Mouse (Mus musculus): ENCODE measurements around the gene Ccdc142. TPM values are rescaled to one million over a fixed set of nuclear protein-coding genes. Genes with fewer than 3 reads are reported as not detected.

Ccdc142 gene
- polyA plus RNA-seq, 1 experiment from 2014 or later: 3.8 TPM

GRCm38 (mm10) chr6:83107566-83108400 lies 6.4 kb downstream of the Ccdc142 start:
- peak overlapping the region; percentile 80 for H3K4me2 ChIP-seq
- peaks cover 17% of the 10 kb centered on the region; the same call in 1 of the 2 replicates for H3K36me3 ChIP-seq
- peak overlapping the region; percentile 90 for H3K4me3 ChIP-seq (replicated peaks)
- ATAC-seq (ENCODE audit: insufficient number of reproducible peaks, insufficient read depth, low FRiP score, low TSS enrichment, low read depth): 0 out of 2 replicates have a peak, but pooled peaks have one; percentile 13
- H3K9me3 ChIP-seq: no peaks in the 10 kb centered on the region
- peaks cover 3% of the 10 kb centered on the region; the same call in 1 of the 2 replicates for H3K27me3 ChIP-seq
- H3K9ac ChIP-seq (replicated peaks): no peak overlapping the region
- WGBS: 36% methylated on average over 13 of the region's 13 CpGs
- 0 out of 2 replicates have a peak overlapping the region, but pooled peaks have one; percentile 81 for H3K27ac ChIP-seq
- H3K4me1 ChIP-seq (replicated peaks): peaks cover 30% of the 10 kb centered on the region

GRCm38 (mm10) chr6:83108762-83109668 lies 7.6 kb downstream of the Ccdc142 start, which contains the start of gene Mrpl53:
Gene Mrpl53, plus strand, starts transcription at chr6:83109040.
- no peaks in the 10 kb centered on the region for H3K9me3 ChIP-seq
- WGBS: under 1% methylated on average over 76 of the region's 76 CpGs
- ATAC-seq (ENCODE audit: insufficient number of reproducible peaks, insufficient read depth, low FRiP score, low TSS enrichment, low read depth): peak; percentile 61
- peak within 1 kb of the TSS; percentile 92 for H3K9ac ChIP-seq (replicated peaks)
- no peaks in the 10 kb centered on the region for H3K27me3 ChIP-seq
- H3K36me3 ChIP-seq: peaks cover 17% of the 10 kb centered on the region; the same call in 1 of the 2 replicates
- H3K27ac ChIP-seq: peak within 1 kb of the TSS; percentile 81
- H3K4me1 ChIP-seq (replicated peaks): peaks cover 22% of the 10 kb centered on the region
- H3K4me3 ChIP-seq (replicated peaks): peak within 1 kb of the TSS; percentile 90
- H3K4me2 ChIP-seq: peak within 1 kb of the TSS; percentile 80

GRCm38 (mm10) chr6:83111510-83112136 lies 10.2 kb downstream of the Ccdc142 start:
- Histone ChIP-seq H3K27me3 (no peaks in the 10 kb centered on the region), H3K9me3 (no peaks in the 10 kb centered on the region), H3K36me3 (peaks cover 8% of the 10 kb centered on the region; the same call in 1 of the 2 replicates), H3K9ac (replicated peaks) (no peak overlapping the region), H3K4me3 (replicated peaks) (no peak overlapping the region), H3K27ac (no peak overlapping the region), H3K4me1 (replicated peaks) (peaks cover 37% of the 10 kb centered on the region), H3K4me2 (no peak overlapping the region)
- 89% methylated on average over 4 of the region's 4 CpGs for WGBS
- no peak for ATAC-seq (ENCODE audit: insufficient number of reproducible peaks, insufficient read depth, low FRiP score, low TSS enrichment, low read depth)

GRCm38 (mm10) chr6:83115011-83115671 lies 13.7 kb downstream of the Ccdc142 start, which contains the start of gene Mogs:
Gene Mogs, plus strand, starts transcription at chr6:83115496.
- peaks cover 30% of the 10 kb centered on the region for H3K4me1 ChIP-seq (replicated peaks)
- WGBS: under 1% methylated on average over 56 of the region's 58 CpGs
- ATAC-seq (ENCODE audit: insufficient number of reproducible peaks, insufficient read depth, low FRiP score, low TSS enrichment, low read depth): peak; percentile 76

GRCm38 (mm10) chr6:83115682-83116372 lies 14.4 kb downstream of the Ccdc142 start:
- Histone ChIP-seq H3K9me3 (no peaks in the 10 kb centered on the region), H3K9ac (replicated peaks) (peak overlapping the region; percentile 90), H3K36me3 (peaks cover 41% of the 10 kb centered on the region), H3K27ac (peak overlapping the region; percentile 78), H3K4me2 (peak overlapping the region; percentile 96), H3K4me3 (replicated peaks) (peak overlapping the region; percentile 83), H3K27me3 (no peaks in the 10 kb centered on the region), H3K4me1 (replicated peaks) (peaks cover 33% of the 10 kb centered on the region)
- ATAC-seq (ENCODE audit: insufficient number of reproducible peaks, insufficient read depth, low FRiP score, low TSS enrichment, low read depth): peak; percentile 57
- WGBS: 3% methylated on average over 47 of the region's 48 CpGs

More at GRCm38 (mm10) chr6:83115011-83115671, 13.7 kb downstream of the Ccdc142 start, which contains the start of gene Mogs:
- peak within 1 kb of the TSS; percentile 90 for H3K9ac ChIP-seq (replicated peaks)
- H3K27me3 ChIP-seq: no peaks in the 10 kb centered on the region
- H3K4me3 ChIP-seq (replicated peaks): peak within 1 kb of the TSS; percentile 83
- H3K9me3 ChIP-seq: no peaks in the 10 kb centered on the region
- peak within 1 kb of the TSS; percentile 78 for H3K27ac ChIP-seq
- peak within 1 kb of the TSS; percentile 96 for H3K4me2 ChIP-seq
- H3K36me3 ChIP-seq: peaks cover 42% of the 10 kb centered on the region

GRCm38 (mm10) chr6:83116373-83117164 lies 15.2 kb downstream of the Ccdc142 start:
- ATAC-seq (ENCODE audit: insufficient number of reproducible peaks, insufficient read depth, low FRiP score, low TSS enrichment, low read depth): no peak
- no peaks in the 10 kb centered on the region for H3K9me3 ChIP-seq
- H3K4me1 ChIP-seq (replicated peaks): peaks cover 33% of the 10 kb centered on the region
- H3K9ac ChIP-seq (replicated peaks): peak overlapping the region; percentile 90
- H3K4me3 ChIP-seq (replicated peaks): peak overlapping the region; percentile 83
- no peaks in the 10 kb centered on the region for H3K27me3 ChIP-seq
- 78% methylated on average over 11 of the region's 11 CpGs for WGBS
- peak overlapping the region; percentile 78 for H3K27ac ChIP-seq
- peak overlapping the region; percentile 96 for H3K4me2 ChIP-seq
- peaks cover 34% of the 10 kb centered on the region for H3K36me3 ChIP-seq

- H3K4me2 ChIP-seq: peak overlapping the region; percentile 96
- H3K27me3 ChIP-seq: no peaks in the 10 kb centered on the region
- no peak for ATAC-seq (ENCODE audit: insufficient number of reproducible peaks, insufficient read depth, low FRiP score, low TSS enrichment, low read depth)
- no peaks in the 10 kb centered on the region for H3K9me3 ChIP-seq
- H3K27ac ChIP-seq: no peak overlapping the region
- WGBS: 81% methylated on average over 4 of the region's 4 CpGs
- 0 out of 2 replicates have a peak overlapping the region, but pooled peaks have one; percentile 13 for H3K9ac ChIP-seq (replicated peaks)
- H3K36me3 ChIP-seq: peaks cover 34% of the 10 kb centered on the region
- peaks cover 33% of the 10 kb centered on the region for H3K4me1 ChIP-seq (replicated peaks)
- peak overlapping the region; percentile 83 for H3K4me3 ChIP-seq (replicated peaks)
Measured at GRCm38 (mm10) chr6:83117165-83117438, 15.7 kb downstream of the Ccdc142 start.

GRCm38 (mm10) chr6:83117616-83118015 lies 16.2 kb downstream of the Ccdc142 start:
- Histone ChIP-seq H3K4me3 (replicated peaks) (no peak overlapping the region), H3K9me3 (no peaks in the 10 kb centered on the region), H3K27me3 (no peaks in the 10 kb centered on the region), H3K4me1 (replicated peaks) (peaks cover 37% of the 10 kb centered on the region), H3K27ac (no peak overlapping the region), H3K4me2 (no peak overlapping the region), H3K9ac (replicated peaks) (0 out of 2 replicates have a peak overlapping the region, but pooled peaks have one; percentile 13), H3K36me3 (peaks cover 34% of the 10 kb centered on the region)
- no peak for ATAC-seq (ENCODE audit: insufficient number of reproducible peaks, insufficient read depth, low FRiP score, low TSS enrichment, low read depth)
- 94% methylated on average over 13 of the region's 13 CpGs for WGBS

- Histone ChIP-seq H3K4me2 (no peak overlapping the region), H3K36me3 (peaks cover 40% of the 10 kb centered on the region), H3K4me3 (replicated peaks) (no peak overlapping the region), H3K27me3 (no peaks in the 10 kb centered on the region), H3K9me3 (no peaks in the 10 kb centered on the region), H3K4me1 (replicated peaks) (peaks cover 45% of the 10 kb centered on the region), H3K27ac (no peak overlapping the region), H3K9ac (replicated peaks) (no peak overlapping the region)
- ATAC-seq (ENCODE audit: insufficient number of reproducible peaks, insufficient read depth, low FRiP score, low TSS enrichment, low read depth): no peak
- 86% methylated on average over 11 of the region's 11 CpGs for WGBS
Measured at GRCm38 (mm10) chr6:83118369-83118768, 17.0 kb downstream of the Ccdc142 start.

Measured in limb, embryonic 12.5 days (tissue).